Mouse (Mus musculus): ENCODE results near the gene Inpp5b.

- TF ChIP-seq POLR2A (IDR thresholded peaks at IDR 0.05; ENCODE audit: borderline replicate concordance, extremely low read depth, insufficient read depth, insufficient read length, poor library complexity, severe bottlenecking) (no peak), CTCF (IDR thresholded peaks at IDR 0.05; ENCODE audit: borderline replicate concordance, extremely low read depth, insufficient read depth, insufficient read length) (no peak)
Observed at GRCm38 (mm10) chr4:124832796-124833195, 91.1 kb downstream of the Inpp5b start.

Measured in brain, embryonic 14.5 days (tissue).